Mouse (Mus musculus) intestine, embryonic 15.5 days (tissue): ENCODE results near the gene Stx6. TPM values are rescaled to one million over a fixed set of nuclear protein-coding genes. Genes with fewer than 3 reads are reported as not detected.

Source experiments
- ATAC-seq: fragments of 200-750 bp; cut with Nextera tagmentation; 2 replicates; pipeline ENCODE4 v1.8.0; 2017; ENCODE audit warnings: moderate TSS enrichment, moderate library complexity
- H3K27ac ChIP-seq: fragments of 300-500 bp; sonication (generic); 2 replicates; pipeline ENCODE4 v1.5.1; 2015; ENCODE audit warnings: mild to moderate bottlenecking, inconsistent platforms
- H3K27me3 ChIP-seq: fragments of 300-500 bp; sonication (generic); replicated peaks from 2 replicates; pipeline ENCODE4 v1.6.1; 2015; ENCODE audit warnings: inconsistent platforms
- H3K36me3 ChIP-seq: fragments of 300-500 bp; sonication (generic); 2 replicates; pipeline ENCODE4 v1.6.1; 2015; ENCODE audit warnings: inconsistent platforms
- H3K4me1 ChIP-seq: fragments of 300-500 bp; sonication (generic); replicated peaks from 2 replicates; pipeline ENCODE4 v1.6.1; 2015; ENCODE audit warnings: inconsistent platforms
- H3K4me2 ChIP-seq: fragments of 300-500 bp; sonication (generic); replicated peaks from 2 replicates; pipeline ENCODE4 v1.6.1; 2015; ENCODE audit warnings: mild to moderate bottlenecking, inconsistent platforms
- H3K4me3 ChIP-seq: fragments of 300-500 bp; sonication (generic); replicated peaks from 2 replicates; pipeline ENCODE4 v1.5.1; 2015; ENCODE audit warnings: inconsistent platforms
- H3K9ac ChIP-seq: fragments of 300-500 bp; sonication (generic); 2 replicates; pipeline ENCODE4 v1.6.1; 2015; ENCODE audit warnings: inconsistent platforms
- H3K9me3 ChIP-seq: fragments of 300-500 bp; sonication (generic); 2 replicates; pipeline ENCODE4 v1.6.1; 2016; ENCODE audit warnings: inconsistent platforms
- WGBS: fragments of 180-500 bp; shearing (Covaris S2); methylation state at CpG from one replicate; pipeline ENCODE4 v1.1.7; 2015; 5-methylcytosine and 5-hydroxymethylcytosine counted together
- polyA plus RNA-seq: library from polyadenylated mRNA; unstranded; fragments of >200 nt; fragmentation: Nextera tagmentation; extraction: Ambion mirVana; gene quantifications from 2 replicates; pipeline ENCODE4 v1.2.1, GENCODE M21; 2015

Gene Stx6
- polyA plus RNA-seq, 1 experiment from 2014 or later, result 54.2 TPM

- Histone ChIP-seq H3K4me2 (no peak overlapping the region), H3K9ac (no peak overlapping the region), H3K9me3 (no peaks in the 10 kb centered on the region), H3K4me1 (peaks cover 7% of the 10 kb centered on the region; the same call in 1 of the 2 replicates), H3K27ac (no peak overlapping the region), H3K4me3 (no peak overlapping the region), H3K27me3 (peaks cover 13% of the 10 kb centered on the region), H3K36me3 (no peaks in the 10 kb centered on the region)
- ATAC-seq, result no peak
- WGBS, result 81% methylated on average over 12 of the region's 12 CpGs
Observed at GRCm38 (mm10) chr1:155241701-155242487, 83.4 kb downstream of the Stx6 start.

DNA sequence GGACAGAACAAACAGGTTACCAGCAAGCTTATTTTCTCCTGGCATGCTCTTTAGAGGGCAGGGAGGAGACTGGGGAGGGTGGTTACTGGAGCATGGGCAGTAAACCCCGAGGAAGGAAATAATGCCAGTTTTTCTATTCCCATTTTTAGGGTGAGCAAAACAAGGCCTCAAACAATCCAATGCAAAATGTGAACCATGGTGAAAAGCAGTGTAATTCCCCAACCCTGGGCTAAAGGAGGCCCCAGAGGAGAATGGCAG is 83.9 kb downstream of the Stx6 start:
- Histone ChIP-seq H3K4me3 (no peak overlapping the region), H3K27me3 (peaks cover 13% of the 10 kb centered on the region), H3K27ac (no peak overlapping the region), H3K4me1 (peaks cover 7% of the 10 kb centered on the region; the same call in 1 of the 2 replicates), H3K9ac (no peak overlapping the region), H3K4me2 (no peak overlapping the region), H3K9me3 (no peaks in the 10 kb centered on the region), H3K36me3 (no peaks in the 10 kb centered on the region)
- WGBS, result 80% methylated on average over 1 of the region's 1 CpGs
- ATAC-seq, result no peak

DNA sequence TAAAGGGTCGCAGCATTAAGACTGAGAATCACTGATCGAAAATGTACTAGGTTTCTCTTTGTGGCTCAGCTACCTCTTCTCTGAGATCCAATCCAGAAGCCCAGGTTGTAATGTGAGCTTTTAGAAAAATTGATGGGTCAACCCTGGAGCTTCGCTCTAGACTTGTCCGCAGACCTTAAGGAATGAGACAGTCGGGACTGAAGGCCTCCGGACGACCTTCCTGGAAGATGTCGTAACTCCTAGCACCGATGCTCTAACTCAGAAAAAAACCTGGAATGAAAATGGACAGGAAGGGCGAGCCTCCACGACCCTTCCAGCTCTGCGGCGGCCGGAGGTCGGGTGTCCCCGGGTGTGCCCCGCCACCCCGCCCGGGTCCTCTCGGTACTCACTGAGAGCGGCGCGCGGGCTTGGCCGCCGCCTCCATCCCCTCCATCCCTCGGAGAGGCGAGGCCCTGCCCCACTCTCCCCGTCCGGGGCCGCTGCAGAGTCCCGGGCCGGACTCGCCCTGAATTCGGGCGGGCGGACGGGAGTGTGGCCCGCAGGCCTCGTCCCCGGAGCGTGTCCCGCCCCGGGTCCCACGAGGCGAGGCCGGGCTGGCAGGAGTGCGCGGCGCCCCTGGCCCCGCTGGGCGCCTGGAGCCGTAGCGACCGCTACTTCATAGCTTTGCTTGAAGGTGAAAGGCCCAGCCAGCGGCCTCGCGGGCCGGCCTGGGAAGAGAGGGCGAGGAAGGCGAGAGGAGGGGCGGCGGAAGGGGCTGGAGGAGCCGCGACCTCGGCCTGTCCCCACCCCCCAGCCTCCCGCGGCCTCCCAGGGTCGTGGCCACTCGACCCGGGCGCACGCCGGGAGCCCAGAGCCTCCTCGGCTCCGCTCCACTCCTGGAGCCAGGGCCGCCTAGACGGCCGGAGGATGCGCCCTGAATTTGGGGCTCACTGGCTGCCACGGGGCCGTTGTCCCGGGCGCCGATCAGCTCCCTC is 85.6 kb downstream of the Stx6 start, which contains the start of gene BC034090:
Gene BC034090, minus strand, starts transcription at position 648 of the 974 bp plus-strand sequence.
- Histone ChIP-seq H3K27ac (peak within 1 kb of the TSS; percentile 73), H3K9me3 (no peaks in the 10 kb centered on the region), H3K9ac (peak within 1 kb of the TSS; percentile 78), H3K36me3 (no peaks in the 10 kb centered on the region), H3K27me3 (peaks cover 13% of the 10 kb centered on the region), H3K4me2 (peak within 1 kb of the TSS; percentile 87), H3K4me3 (peak within 1 kb of the TSS; percentile 60), H3K4me1 (peaks cover 7% of the 10 kb centered on the region; the same call in 1 of the 2 replicates)
- ATAC-seq, result peak; percentile 81
- 2% methylated on average over 78 of the region's 85 CpGs for WGBS

GRCm38 (mm10) chr1:155244771-155245211 is 86.3 kb downstream of the Stx6 start:
- peak; percentile 48 for ATAC-seq
- peak overlapping the region; percentile 87 for H3K4me2 ChIP-seq
- H3K27ac ChIP-seq, result peak overlapping the region; percentile 73
- H3K4me3 ChIP-seq, result peak overlapping the region; percentile 60
- H3K36me3 ChIP-seq, result no peaks in the 10 kb centered on the region
- H3K9ac ChIP-seq, result peak overlapping the region; percentile 78
- H3K4me1 ChIP-seq, result peaks cover 7% of the 10 kb centered on the region; the same call in 1 of the 2 replicates
- 5% methylated on average over 29 of the region's 29 CpGs for WGBS
- H3K9me3 ChIP-seq, result no peaks in the 10 kb centered on the region
- H3K27me3 ChIP-seq, result peaks cover 13% of the 10 kb centered on the region

GRCm38 (mm10) chr1:155245516-155245915 is 87.0 kb downstream of the Stx6 start:
- peaks cover 7% of the 10 kb centered on the region; the same call in 1 of the 2 replicates for H3K4me1 ChIP-seq
- H3K36me3 ChIP-seq, result no peaks in the 10 kb centered on the region
- no peak overlapping the region for H3K4me3 ChIP-seq
- no peak for ATAC-seq
- no peak overlapping the region for H3K27ac ChIP-seq
- H3K27me3 ChIP-seq, result peaks cover 13% of the 10 kb centered on the region
- 67% methylated on average over 7 of the region's 7 CpGs for WGBS
- H3K9ac ChIP-seq, result no peak overlapping the region
- 0 out of 2 replicates have a peak overlapping the region, but pooled peaks have one; percentile 87 for H3K4me2 ChIP-seq
- no peaks in the 10 kb centered on the region for H3K9me3 ChIP-seq

DNA sequence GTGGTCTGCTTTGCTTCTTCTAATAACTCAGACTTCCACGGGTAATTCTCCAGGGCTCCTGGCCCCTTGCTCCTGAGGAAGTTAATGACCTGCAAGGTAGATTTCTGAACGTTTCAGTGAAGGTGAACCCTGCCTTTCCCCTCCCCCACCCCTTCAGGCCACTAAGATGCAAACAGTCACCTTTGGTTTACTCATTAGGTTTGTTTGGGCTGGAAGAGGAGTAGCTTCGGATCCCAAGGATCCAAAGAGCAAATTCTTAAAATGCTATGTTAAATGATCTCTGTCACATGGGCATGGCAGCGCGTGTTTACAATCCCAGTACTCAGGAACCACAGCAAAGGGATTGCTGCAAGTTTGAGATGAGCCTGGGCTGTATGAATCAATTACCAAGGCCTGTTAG is 88.9 kb downstream of the Stx6 start:
- ATAC-seq, result no peak
- WGBS, result 26% methylated on average over 5 of the region's 5 CpGs
- H3K27me3 ChIP-seq, result peaks cover 13% of the 10 kb centered on the region
- peaks cover 7% of the 10 kb centered on the region; the same call in 1 of the 2 replicates for H3K4me1 ChIP-seq
- no peak overlapping the region for H3K4me2 ChIP-seq
- no peaks in the 10 kb centered on the region for H3K9me3 ChIP-seq
- H3K27ac ChIP-seq, result no peak overlapping the region
- no peaks in the 10 kb centered on the region for H3K36me3 ChIP-seq
- no peak overlapping the region for H3K9ac ChIP-seq
- no peak overlapping the region for H3K4me3 ChIP-seq

DNA sequence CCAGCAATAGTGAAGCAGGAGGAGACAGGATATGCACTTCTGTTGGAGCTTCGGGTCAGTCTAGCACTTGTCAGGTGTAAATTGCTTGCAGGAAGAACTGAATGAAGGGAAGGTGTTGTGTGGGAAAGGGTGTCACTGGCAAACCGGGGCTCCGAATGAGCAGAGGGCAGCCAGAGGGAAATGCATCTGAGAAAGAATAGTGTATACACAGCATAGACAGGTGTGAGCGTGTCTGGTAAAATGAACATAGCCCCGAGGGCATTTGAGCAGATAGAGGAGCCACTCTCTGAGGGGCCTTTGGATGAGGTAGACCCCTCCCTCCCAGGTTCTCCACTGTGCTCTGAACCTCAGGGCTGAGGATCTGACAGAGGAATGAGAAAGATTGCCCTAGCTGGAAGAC is 89.5 kb downstream of the Stx6 start:
- Histone ChIP-seq H3K4me1 (peaks cover 7% of the 10 kb centered on the region; the same call in 1 of the 2 replicates), H3K36me3 (no peaks in the 10 kb centered on the region), H3K27me3 (peaks cover 13% of the 10 kb centered on the region), H3K27ac (no peak overlapping the region), H3K4me3 (no peak overlapping the region), H3K9ac (no peak overlapping the region), H3K9me3 (no peaks in the 10 kb centered on the region), H3K4me2 (no peak overlapping the region)
- ATAC-seq, result no peak
- WGBS, result 37% methylated on average over 5 of the region's 5 CpGs

GRCm38 (mm10) chr1:155249896-155250295 is 91.4 kb downstream of the Stx6 start:
- H3K9me3 ChIP-seq, result no peaks in the 10 kb centered on the region
- 39% methylated on average over 5 of the region's 5 CpGs for WGBS

DNA sequence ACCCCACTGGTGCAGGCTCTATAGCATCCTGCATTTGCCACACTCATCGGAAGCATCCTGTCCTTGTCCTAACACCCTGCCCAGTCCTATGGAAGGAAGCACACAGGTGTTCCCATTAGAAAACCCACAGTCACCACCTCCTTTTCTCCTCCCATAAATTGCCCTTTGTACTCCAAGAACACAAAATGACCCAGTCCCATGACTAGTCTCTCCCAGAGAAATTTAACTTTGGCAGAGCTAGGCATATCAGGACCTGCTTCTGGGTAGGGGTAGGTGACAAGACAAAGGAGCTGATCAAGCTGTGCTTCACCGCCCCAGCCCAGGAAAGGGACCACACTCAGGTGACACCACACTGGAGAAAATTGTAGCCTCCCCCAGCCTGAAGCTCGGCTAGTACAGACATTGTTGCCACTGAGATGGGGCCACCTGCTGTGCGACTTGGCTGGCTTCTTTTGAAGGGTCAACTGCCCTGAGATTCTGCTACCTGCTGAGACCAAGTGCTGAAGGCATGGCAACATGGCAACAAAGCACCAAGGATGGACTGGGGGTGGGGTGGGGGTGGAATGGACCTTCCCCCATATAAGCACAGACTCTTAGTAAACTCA is 92.1 kb downstream of the Stx6 start:
- Histone ChIP-seq H3K4me2 (no peak overlapping the region), H3K27ac (no peak overlapping the region), H3K9ac (no peak overlapping the region), H3K4me3 (no peak overlapping the region), H3K9me3 (no peaks in the 10 kb centered on the region), H3K4me1 (no peaks in the 10 kb centered on the region), H3K27me3 (no peaks in the 10 kb centered on the region), H3K36me3 (no peaks in the 10 kb centered on the region)
- ATAC-seq, result no peak
- 58% methylated on average over 4 of the region's 4 CpGs for WGBS

More at GRCm38 (mm10) chr1:155249896-155250295, 91.4 kb downstream of the Stx6 start:
- Histone ChIP-seq H3K9ac (no peak overlapping the region), H3K4me2 (no peak overlapping the region), H3K4me1 (peaks cover 1% of the 10 kb centered on the region; the same call in 1 of the 2 replicates), H3K27ac (no peak overlapping the region), H3K36me3 (no peaks in the 10 kb centered on the region), H3K27me3 (peaks cover 1% of the 10 kb centered on the region; the same call in 1 of the 2 replicates), H3K4me3 (no peak overlapping the region)
- ATAC-seq, result no peak

DNA sequence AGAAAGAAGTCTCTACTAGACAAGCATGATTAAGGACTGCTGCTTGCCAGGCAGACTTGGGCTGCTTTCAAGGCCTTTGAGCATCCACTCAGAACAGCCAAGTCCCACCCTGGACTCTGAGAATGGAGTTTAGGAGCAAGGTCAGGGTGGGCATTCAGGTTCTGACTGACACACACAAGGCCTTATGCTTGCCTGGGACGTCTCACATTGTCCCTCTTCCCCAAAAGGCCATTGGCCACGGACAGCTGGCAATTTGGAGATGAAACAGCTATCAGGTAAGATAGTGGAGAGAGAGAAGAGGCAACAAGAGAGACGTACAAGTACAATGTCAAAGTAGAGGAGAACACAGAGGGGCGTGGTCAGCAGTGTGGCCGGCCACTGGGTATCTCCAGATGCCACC is 93.1 kb downstream of the Stx6 start:
- H3K36me3 ChIP-seq, result no peaks in the 10 kb centered on the region
- H3K4me3 ChIP-seq, result no peak overlapping the region
- ATAC-seq, result no peak
- no peak overlapping the region for H3K27ac ChIP-seq
- H3K4me2 ChIP-seq, result no peak overlapping the region
- H3K9me3 ChIP-seq, result no peaks in the 10 kb centered on the region
- WGBS, result 86% methylated on average over 5 of the region's 5 CpGs
- H3K9ac ChIP-seq, result no peak overlapping the region
- no peaks in the 10 kb centered on the region for H3K4me1 ChIP-seq
- H3K27me3 ChIP-seq, result no peaks in the 10 kb centered on the region

GRCm38 (mm10) chr1:155252631-155253121 is 94.2 kb downstream of the Stx6 start:
- H3K27ac ChIP-seq, result no peak overlapping the region
- H3K4me1 ChIP-seq, result no peaks in the 10 kb centered on the region
- H3K27me3 ChIP-seq, result no peaks in the 10 kb centered on the region
- 42% methylated on average over 6 of the region's 6 CpGs for WGBS
- H3K9me3 ChIP-seq, result no peaks in the 10 kb centered on the region
- H3K36me3 ChIP-seq, result no peaks in the 10 kb centered on the region
- ATAC-seq, result peak; percentile 41; the same call in 1 of the 2 replicates
- no peak overlapping the region for H3K9ac ChIP-seq
- no peak overlapping the region for H3K4me2 ChIP-seq
- H3K4me3 ChIP-seq, result no peak overlapping the region

GRCm38 (mm10) chr1:155253126-155253525 is 94.6 kb downstream of the Stx6 start:
- H3K27ac ChIP-seq, result no peak overlapping the region
- H3K4me1 ChIP-seq, result no peaks in the 10 kb centered on the region
- H3K27me3 ChIP-seq, result no peaks in the 10 kb centered on the region
- no peak overlapping the region for H3K4me2 ChIP-seq
- 71% methylated on average over 12 of the region's 12 CpGs for WGBS
- no peak overlapping the region for H3K9ac ChIP-seq
- no peaks in the 10 kb centered on the region for H3K9me3 ChIP-seq
- H3K36me3 ChIP-seq, result no peaks in the 10 kb centered on the region
- H3K4me3 ChIP-seq, result no peak overlapping the region
- ATAC-seq, result no peak
